Mouse (Mus musculus) urinary bladder, postnatal 10 days (tissue): ENCODE results near the gene Ms4a4a.
"Not testable (repeated sequence)": the region's sequence is repeated elsewhere in the genome, so short reads cannot be mapped to it uniquely, and the experiment has no call there.

Experiments
- DNase-seq: peaks from one replicate; pipeline ENCODE4 v3.0.0; 2022; ENCODE audit warnings: low spot score

Gene Ms4a4a

GRCm38 (mm10) chr19:11375273-11375672 is at the start of gene Ms4a4a:
Ms4a4a (plus strand) TSS chr19:11375523.
- DNase-seq, result no peak

DNA sequence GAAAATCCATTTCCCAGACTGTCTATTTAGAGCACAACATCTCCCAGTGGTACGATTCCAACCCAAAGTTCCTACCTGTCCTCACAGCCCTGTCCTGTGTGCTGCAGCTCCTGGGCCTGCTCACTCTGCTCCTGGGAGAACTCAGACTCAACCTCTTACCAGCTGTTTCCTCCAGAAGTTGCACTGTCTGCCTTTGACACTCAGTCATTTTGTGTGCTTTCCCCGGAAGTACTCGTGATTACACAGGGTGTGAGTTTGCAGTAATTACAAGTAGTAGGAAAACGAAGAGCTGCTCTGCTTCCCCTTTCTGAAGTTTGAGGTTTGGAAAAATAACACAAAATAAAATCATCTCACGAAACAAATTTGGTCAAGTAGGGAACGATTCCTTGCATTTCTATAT is 39.4 kb upstream of the Ms4a4a start, which contains the start of gene Ms4a7:
Gene Ms4a7, minus strand, starts transcription at position 215 of the 400 bp plus-strand sequence.
- no peak for DNase-seq

DNA sequence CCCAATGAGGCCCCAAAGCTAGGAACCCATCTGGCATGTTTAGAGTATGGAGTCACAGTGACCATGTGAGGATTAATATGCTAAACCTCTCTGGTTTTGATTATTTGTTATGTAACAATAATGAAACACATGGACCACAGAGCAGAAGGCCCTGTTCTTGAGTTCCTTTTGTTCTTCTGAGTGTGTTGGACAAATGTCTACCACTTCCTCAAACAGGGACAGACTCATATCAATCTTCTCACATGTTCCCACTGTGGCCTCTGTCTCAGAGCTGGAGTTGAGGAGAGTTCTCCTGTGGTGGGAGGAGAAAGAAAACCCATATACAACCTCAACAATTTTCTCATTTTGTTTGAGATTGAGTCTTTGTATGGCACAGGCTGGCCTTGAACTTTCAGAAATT is 32.2 kb upstream of the Ms4a4a start:
- DNase-seq, result no peak

GRCm38 (mm10) chr19:11343992-11344391 is 31.3 kb upstream of the Ms4a4a start:
- DNase-seq, result no peak

GRCm38 (mm10) chr19:11349698-11350481 is 25.4 kb upstream of the Ms4a4a start:
- no peak for DNase-seq

DNA sequence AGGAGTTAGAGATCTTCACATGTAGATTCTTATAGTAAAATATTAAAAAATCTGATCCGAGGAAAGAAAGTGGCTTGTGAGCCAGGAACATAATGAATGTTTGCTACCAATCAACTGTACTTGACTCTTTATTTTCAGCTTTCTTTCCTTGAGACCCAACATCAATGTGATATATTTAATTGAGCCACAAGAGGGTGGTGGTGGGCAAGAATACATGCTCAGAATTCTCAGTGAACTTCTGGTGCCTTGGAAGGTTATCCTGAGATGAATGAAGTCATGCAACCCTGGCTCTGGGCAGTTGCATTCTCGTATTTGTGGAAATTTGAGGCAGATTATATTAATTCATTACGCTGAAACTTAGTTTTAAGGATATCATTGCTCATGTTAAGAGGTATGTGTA is 23.4 kb upstream of the Ms4a4a start:
- no peak for DNase-seq

DNA sequence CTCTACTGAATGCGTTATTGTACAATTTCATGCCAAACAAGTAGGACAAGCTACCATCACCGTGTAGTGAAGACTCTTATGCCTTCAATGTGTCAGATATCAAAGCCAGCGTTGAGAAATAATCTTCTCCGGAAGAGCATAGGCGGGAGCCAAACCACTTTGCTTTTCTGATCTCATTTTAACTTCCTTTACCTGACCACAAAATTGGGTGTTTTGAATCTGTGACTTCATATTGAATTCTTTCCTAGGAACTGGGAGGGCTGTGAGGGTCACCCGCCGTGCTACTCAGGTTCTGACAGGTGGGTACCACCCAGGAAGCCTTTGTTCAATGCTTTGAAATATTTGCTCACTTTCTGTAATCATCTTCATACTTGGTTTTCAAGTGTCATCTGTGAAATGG is 19.6 kb upstream of the Ms4a4a start:
- DNase-seq, result no peak

GRCm38 (mm10) chr19:11360106-11360505 is 15.2 kb upstream of the Ms4a4a start:
- no peak for DNase-seq

DNA sequence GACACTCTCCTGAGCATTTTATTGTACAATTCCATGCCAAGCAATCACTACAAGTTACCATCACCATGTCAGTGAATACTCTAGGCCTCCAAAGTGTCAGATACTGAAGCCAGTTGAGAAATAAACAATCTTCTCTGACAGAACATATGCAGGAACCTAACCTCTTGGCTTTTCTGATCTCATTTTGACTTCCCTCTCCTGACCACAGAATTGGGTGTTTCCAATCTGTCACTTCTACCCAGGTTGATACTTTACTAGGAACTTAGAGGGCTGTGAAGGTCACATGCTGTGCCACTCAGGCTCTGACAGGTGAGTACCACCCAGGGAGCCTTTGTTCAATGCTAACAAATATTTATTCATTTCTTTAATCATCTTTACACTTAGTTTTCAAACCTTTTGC is 13.3 kb upstream of the Ms4a4a start:
- DNase-seq, result no peak

DNA sequence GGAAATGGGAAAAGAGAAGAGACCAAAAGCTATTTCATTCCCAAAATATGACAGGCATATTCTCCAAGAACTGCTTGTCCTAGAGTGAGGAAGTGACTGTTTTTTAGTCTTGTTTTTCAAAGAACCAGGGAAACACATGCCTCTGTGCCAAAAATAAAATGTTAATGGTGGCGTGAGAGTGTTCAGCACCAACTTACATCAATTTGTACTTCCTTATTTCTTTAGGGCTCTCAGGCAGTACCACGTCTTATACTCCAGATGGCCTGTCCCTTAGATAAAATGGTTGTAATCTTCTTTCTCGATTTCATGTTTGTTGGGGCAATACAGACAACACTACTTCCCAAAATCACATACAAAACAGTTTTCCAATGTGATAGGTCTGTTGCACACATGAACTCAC is 7.0 kb upstream of the Ms4a4a start:
- no peak for DNase-seq

DNA sequence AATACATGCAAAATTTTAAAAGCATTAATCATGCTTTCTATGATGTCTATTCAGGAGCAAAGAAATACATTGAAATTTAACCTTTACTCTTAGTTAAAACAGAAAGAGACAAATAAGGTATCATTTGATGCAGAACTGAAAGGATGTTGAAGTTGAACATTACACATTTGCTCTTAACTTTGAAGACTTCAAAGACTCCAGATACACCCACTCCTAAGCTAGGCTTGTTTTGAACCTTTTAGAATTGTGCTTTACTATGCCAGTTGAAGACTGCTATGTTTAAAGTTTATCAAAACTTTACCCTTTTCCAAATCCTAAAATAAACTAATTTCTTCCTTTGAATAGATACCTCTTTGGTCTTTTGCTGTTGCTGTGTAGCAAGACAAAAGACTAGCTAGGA is 4.1 kb upstream of the Ms4a4a start:
- no peak for DNase-seq

DNA sequence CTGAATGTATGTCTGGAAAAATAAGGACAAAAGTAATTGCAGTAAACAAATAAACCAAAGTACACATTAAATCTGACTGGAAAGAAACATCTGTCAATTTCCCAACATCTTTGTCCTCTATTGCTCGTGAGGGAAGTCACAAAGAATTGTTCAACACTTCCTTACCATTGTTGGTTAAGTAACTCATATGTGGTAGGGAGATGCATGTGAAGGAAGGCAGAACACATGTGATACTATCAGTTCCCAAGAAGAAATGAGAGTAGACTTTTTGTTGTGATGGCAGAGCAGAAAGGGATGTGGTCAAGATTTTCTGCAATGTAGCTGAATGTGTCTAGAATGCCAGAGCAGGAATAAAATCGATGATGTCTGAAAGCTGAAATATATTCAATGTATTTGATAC is 1.1 kb downstream of the Ms4a4a start:
- DNase-seq, result no peak

- DNase-seq, result no peak
Measured at GRCm38 (mm10) chr19:11387109-11387508, 11.8 kb downstream of the Ms4a4a start.

GRCm38 (mm10) chr19:11387685-11388084 is 12.4 kb downstream of the Ms4a4a start:
- no peak for DNase-seq

- no peak for DNase-seq
Measured at GRCm38 (mm10) chr19:11388949-11389348, 13.6 kb downstream of the Ms4a4a start.

- DNase-seq, result no peak
Measured at GRCm38 (mm10) chr19:11395769-11396168, 20.4 kb downstream of the Ms4a4a start.

DNA sequence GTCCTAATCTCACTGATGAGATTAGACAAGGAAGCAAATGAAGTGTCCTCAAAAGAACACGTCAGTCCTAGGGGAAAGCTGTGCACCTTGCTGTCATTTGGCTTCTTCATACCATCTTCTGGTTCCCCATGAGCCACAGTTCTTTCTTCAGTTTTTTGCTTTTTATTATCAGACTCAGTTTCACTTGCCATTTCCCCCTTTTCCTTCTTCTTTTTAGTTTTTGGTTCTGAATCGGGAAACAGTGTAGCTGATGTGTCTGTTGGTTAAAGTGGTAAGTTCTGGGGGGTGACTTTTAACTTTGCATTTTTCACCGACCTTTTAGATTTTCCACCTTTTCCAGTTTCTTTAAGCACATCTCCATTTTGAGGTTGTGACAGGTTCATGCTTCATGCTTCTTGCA is 29.2 kb downstream of the Ms4a4a start, which contains the start of gene Ms4a4c:
Gene Ms4a4c, plus strand, starts transcription at position 244 of the 400 bp plus-strand sequence.
- no peak for DNase-seq

GRCm38 (mm10) chr19:11407428-11407827 is 32.1 kb downstream of the Ms4a4a start:
- DNase-seq, result no peak

DNA sequence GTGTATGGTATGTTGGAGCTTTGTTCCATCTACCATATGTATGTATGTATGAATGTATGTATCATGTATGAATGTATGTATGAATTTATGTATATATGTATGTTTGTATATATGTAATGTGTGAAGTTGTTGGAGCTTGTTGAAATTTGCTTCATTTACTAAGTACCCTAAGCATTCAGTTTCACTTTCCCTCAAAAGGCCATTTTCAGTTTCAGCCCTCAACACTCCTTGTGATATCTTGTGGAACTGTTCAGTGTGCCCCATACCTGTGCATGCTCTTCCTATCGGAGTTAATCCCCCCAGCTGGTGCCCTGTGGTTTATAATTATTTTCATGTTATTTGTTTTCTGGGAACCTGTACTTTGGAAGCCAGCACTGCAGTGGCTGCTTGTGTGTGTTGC is 33.3 kb downstream of the Ms4a4a start:
- no peak for DNase-seq

DNA sequence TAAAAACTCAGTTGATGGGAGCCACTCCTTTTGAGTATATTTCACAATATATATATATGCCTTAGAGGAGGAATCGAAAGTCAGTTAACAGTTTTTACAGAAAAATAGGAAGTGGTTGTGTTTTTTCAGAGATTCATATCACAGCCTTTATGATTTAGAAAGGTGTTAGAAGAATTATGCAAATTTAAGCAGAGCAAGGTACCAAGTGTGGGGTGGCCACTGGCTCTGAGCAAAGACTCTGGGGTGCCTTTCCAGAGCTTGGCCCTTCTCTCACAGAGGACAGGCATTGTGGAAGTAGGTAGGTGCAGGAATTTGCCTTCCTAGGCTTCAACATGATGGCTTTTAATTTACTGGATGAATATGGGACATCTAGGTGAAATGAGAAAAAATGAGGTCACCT is 36.3 kb downstream of the Ms4a4a start:
- no peak for DNase-seq

- no peak for DNase-seq
Measured at GRCm38 (mm10) chr19:11414084-11414483, 38.8 kb downstream of the Ms4a4a start.

- DNase-seq, result no peak
Measured at GRCm38 (mm10) chr19:11415581-11415980, 40.3 kb downstream of the Ms4a4a start.

- DNase-seq, result not testable (repeated sequence)
Measured at GRCm38 (mm10) chr19:11418865-11419264, 43.5 kb downstream of the Ms4a4a start.

DNA sequence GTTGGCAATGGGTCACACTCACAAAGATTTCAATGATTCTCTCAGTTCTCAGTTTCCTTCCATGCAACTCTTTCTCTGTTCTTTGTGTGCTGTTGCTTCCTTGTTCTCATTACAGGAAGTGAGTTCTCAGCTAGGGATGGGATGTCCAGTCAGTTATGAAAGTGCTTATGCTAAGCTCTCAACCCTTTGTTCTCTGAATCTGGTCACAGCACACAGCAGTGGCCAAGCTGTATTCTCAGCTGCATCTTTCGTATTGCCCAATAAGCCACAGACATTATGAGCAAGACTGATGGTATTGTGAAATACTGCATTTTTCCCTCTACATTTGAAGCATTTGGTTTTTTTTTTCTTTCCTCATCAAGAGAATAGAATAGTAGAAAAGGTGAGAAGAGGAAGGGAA is 55.9 kb downstream of the Ms4a4a start:
- not testable (repeated sequence) for DNase-seq
